Mouse (Mus musculus): ENCODE measurements at regions not wholly inside any gene's neighbourhood (a gene's known extent, or its start where the extent isn't known, plus 50 kb on each side); places are given as distances from the start of the nearest gene placed in this dataset.

- in situ Hi-C loops (cut with MboI; ENCODE audit: low sequenced_read_pairs in 2 of 2, unreplicated experiment in 2 of 2), result no loop called here
- TF ChIP-seq ZC3H11A (IDR thresholded peaks at IDR 0.05; ENCODE audit: borderline replicate concordance, low read depth, low read length) (no peak), MAFK (IDR thresholded peaks at IDR 0.05; ENCODE audit: insufficient read depth, low read depth, low read length) (no peak), HCFC1 (IDR thresholded peaks at IDR 0.05; ENCODE audit: borderline replicate concordance, insufficient read depth, low read length) (no peak), CHD2 (IDR thresholded peaks at IDR 0.05; ENCODE audit: low read depth, low read length) (no peak), ZNF384 (IDR thresholded peaks at IDR 0.05; ENCODE audit: low read depth, low read length) (no peak)
These were observed 84.6 kb upstream of the Fam216b start for GRCm38 (mm10) chr14:78173451-78173850.

DNA sequence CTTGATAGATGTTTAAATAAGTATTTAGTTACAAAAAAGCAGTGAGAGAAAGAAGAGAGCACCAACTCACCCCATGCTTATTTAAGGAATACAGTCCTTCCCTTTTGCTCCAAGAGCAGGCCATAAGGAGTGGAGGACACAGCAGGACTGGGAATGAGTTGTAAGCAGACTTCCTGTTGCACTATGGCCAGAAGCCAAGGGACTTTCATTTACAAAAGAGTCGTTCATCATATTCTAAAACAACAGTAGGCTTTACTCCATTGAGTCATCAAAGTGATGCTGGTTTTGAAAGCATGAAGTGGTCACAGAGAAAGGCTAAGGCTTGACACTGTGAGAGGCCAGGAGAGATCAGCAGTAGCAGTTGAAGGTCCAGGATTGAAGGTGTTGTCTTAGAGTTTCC lies 84.1 kb upstream of the Fam216b start:
- no peak overlapping the region for H3K27ac ChIP-seq (ENCODE audit: insufficient read depth, low read depth, low read length, poor library complexity, severe bottlenecking)
- no peaks in the 10 kb centered on the region for H3K9me3 ChIP-seq (ENCODE audit: control insufficient read depth, insufficient read depth, low read depth, low read length)
- no peak for DNase-seq (ENCODE audit: low read depth, low spot score)
- H3K4me3 ChIP-seq (ENCODE audit: insufficient read depth in 1 of 2, low read depth in 1 of 2, low read length in 2 of 2, poor library complexity in 1 of 2, severe bottlenecking in 1 of 2), result no peak overlapping the region
- TF ChIP-seq ZNF384 (IDR thresholded peaks at IDR 0.05; ENCODE audit: low read depth, low read length), result no peak
- TF ChIP-seq MAFK (IDR thresholded peaks at IDR 0.05; ENCODE audit: insufficient read depth, low read depth, low read length), result no peak
- no peak for TF ChIP-seq HCFC1 (IDR thresholded peaks at IDR 0.05; ENCODE audit: borderline replicate concordance, insufficient read depth, low read length)
- no peak for TF ChIP-seq ZC3H11A (IDR thresholded peaks at IDR 0.05; ENCODE audit: borderline replicate concordance, low read depth, low read length)
- no peak for TF ChIP-seq CHD2 (IDR thresholded peaks at IDR 0.05; ENCODE audit: low read depth, low read length)
- H3K36me3 ChIP-seq (ENCODE audit: control insufficient read depth, insufficient read depth, low read length, poor library complexity, severe bottlenecking), result no peaks in the 10 kb centered on the region
- no peak overlapping the region for H3K9ac ChIP-seq (ENCODE audit: insufficient read depth, low read depth, low read length, poor library complexity, severe bottlenecking)
- peaks cover 0 to 7% of the 10 kb centered on the region in 2 experiments; a peak in 2 of 4 replicates for H3K4me1 ChIP-seq (ENCODE audit: control insufficient read depth in 2 of 2, insufficient read depth in 2 of 2, low read length in 2 of 2, poor library complexity in 1 of 2)
- in situ Hi-C loops (cut with MboI; ENCODE audit: low sequenced_read_pairs in 2 of 2, unreplicated experiment in 2 of 2), result no loop called here

More at GRCm38 (mm10) chr14:78173451-78173850, 84.6 kb upstream of the Fam216b start:
- H3K9me3 ChIP-seq (ENCODE audit: control insufficient read depth, insufficient read depth, low read depth, low read length), result no peaks in the 10 kb centered on the region
- H3K4me1 ChIP-seq (ENCODE audit: control insufficient read depth in 2 of 2, insufficient read depth in 2 of 2, low read length in 2 of 2, poor library complexity in 1 of 2), result peaks cover 0 to 7% of the 10 kb centered on the region in 2 experiments; a peak in 2 of 4 replicates
- DNase-seq (ENCODE audit: low read depth, low spot score), result no peak
- H3K27ac ChIP-seq (ENCODE audit: insufficient read depth, low read depth, low read length, poor library complexity, severe bottlenecking), result no peak overlapping the region
- H3K4me3 ChIP-seq (ENCODE audit: insufficient read depth in 1 of 2, low read depth in 1 of 2, low read length in 2 of 2, poor library complexity in 1 of 2, severe bottlenecking in 1 of 2), result no peak overlapping the region
- no peaks in the 10 kb centered on the region for H3K36me3 ChIP-seq (ENCODE audit: control insufficient read depth, insufficient read depth, low read length, poor library complexity, severe bottlenecking)
- H3K9ac ChIP-seq (ENCODE audit: insufficient read depth, low read depth, low read length, poor library complexity, severe bottlenecking), result no peak overlapping the region

DNA sequence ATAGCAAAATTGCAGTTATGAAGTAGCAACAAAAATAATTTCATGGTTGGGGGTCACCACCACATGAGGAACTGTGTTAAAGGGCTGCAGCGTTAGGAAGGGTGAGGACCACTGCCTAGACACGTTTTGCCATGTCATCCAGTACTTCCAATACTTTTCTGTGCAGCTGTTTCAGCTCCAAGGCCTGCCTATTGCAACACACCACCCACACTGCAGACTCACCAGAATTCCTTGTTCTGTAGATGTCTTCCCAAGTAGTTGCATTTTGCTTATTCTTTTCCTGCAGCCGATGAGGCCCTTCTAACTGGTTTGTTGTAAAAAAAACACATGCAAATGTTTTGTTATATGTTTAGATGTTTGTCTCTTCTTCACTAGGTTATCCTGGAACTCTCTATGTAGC lies 72.0 kb upstream of the Fam216b start:
- no peak for DNase-seq (ENCODE audit: low read depth, low spot score)
- in situ Hi-C loops (cut with MboI; ENCODE audit: low sequenced_read_pairs in 2 of 2, unreplicated experiment in 2 of 2), result no loop called here
- Histone ChIP-seq H3K9ac (ENCODE audit: insufficient read depth, low read depth, low read length, poor library complexity, severe bottlenecking) (no peak overlapping the region), H3K36me3 (ENCODE audit: control insufficient read depth, insufficient read depth, low read length, poor library complexity, severe bottlenecking) (no peaks in the 10 kb centered on the region), H3K4me3 (ENCODE audit: insufficient read depth in 1 of 2, low read depth in 1 of 2, low read length in 2 of 2, poor library complexity in 1 of 2, severe bottlenecking in 1 of 2) (no peak overlapping the region), H3K27ac (ENCODE audit: insufficient read depth, low read depth, low read length, poor library complexity, severe bottlenecking) (no peak overlapping the region), H3K4me1 (ENCODE audit: control insufficient read depth in 2 of 2, insufficient read depth in 2 of 2, low read length in 2 of 2, poor library complexity in 1 of 2) (no peaks in the 10 kb centered on the region), H3K9me3 (ENCODE audit: control insufficient read depth, insufficient read depth, low read depth, low read length) (no peaks in the 10 kb centered on the region)
- TF ChIP-seq ZNF384 (IDR thresholded peaks at IDR 0.05; ENCODE audit: low read depth, low read length) (no peak), HCFC1 (IDR thresholded peaks at IDR 0.05; ENCODE audit: borderline replicate concordance, insufficient read depth, low read length) (no peak), ZC3H11A (IDR thresholded peaks at IDR 0.05; ENCODE audit: borderline replicate concordance, low read depth, low read length) (no peak), MAFK (IDR thresholded peaks at IDR 0.05; ENCODE audit: insufficient read depth, low read depth, low read length) (no peak), CHD2 (IDR thresholded peaks at IDR 0.05; ENCODE audit: low read depth, low read length) (no peak)

DNA sequence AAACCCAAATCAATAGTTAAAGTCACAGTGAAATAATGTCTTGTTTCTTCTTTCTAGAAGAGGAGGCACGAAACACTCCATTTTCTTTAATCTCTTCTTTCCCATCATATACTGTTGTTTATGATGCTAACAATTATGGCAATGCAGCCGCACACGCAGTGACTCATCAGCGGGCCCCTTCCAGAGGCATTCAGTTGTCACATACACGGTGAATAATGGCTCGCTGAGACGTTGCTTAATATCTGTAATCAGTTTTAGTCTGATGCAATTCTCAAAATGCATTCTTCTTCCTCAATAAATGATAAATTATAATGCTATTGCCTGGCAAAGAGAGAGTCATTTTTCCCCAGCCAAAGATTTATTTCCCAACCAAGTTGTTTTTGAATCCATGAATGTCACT lies 70.8 kb upstream of the Fam216b start:
- in situ Hi-C loops (cut with MboI; ENCODE audit: low sequenced_read_pairs in 2 of 2, unreplicated experiment in 2 of 2), result no loop called here
- no peak for TF ChIP-seq MAFK (IDR thresholded peaks at IDR 0.05; ENCODE audit: insufficient read depth, low read depth, low read length)
- no peak for TF ChIP-seq HCFC1 (IDR thresholded peaks at IDR 0.05; ENCODE audit: borderline replicate concordance, insufficient read depth, low read length)
- TF ChIP-seq ZC3H11A (IDR thresholded peaks at IDR 0.05; ENCODE audit: borderline replicate concordance, low read depth, low read length), result no peak
- no peak for TF ChIP-seq ZNF384 (IDR thresholded peaks at IDR 0.05; ENCODE audit: low read depth, low read length)
- TF ChIP-seq CHD2 (IDR thresholded peaks at IDR 0.05; ENCODE audit: low read depth, low read length), result no peak
- DNase-seq (ENCODE audit: low read depth, low spot score), result no peak

GRCm38 (mm10) chr14:78157660-78158059 lies 68.9 kb upstream of the Fam216b start:
- no peak for TF ChIP-seq ZNF384 (IDR thresholded peaks at IDR 0.05; ENCODE audit: low read depth, low read length)
- TF ChIP-seq ZC3H11A (IDR thresholded peaks at IDR 0.05; ENCODE audit: borderline replicate concordance, low read depth, low read length), result no peak
- TF ChIP-seq CHD2 (IDR thresholded peaks at IDR 0.05; ENCODE audit: low read depth, low read length), result no peak
- TF ChIP-seq MAFK (IDR thresholded peaks at IDR 0.05; ENCODE audit: insufficient read depth, low read depth, low read length), result no peak
- TF ChIP-seq HCFC1 (IDR thresholded peaks at IDR 0.05; ENCODE audit: borderline replicate concordance, insufficient read depth, low read length), result no peak
- in situ Hi-C loops (cut with MboI; ENCODE audit: low sequenced_read_pairs in 2 of 2, unreplicated experiment in 2 of 2), result no loop called here

More for the DNA sequence above, 70.8 kb upstream of the Fam216b start:
- Histone ChIP-seq H3K9me3 (ENCODE audit: control insufficient read depth, insufficient read depth, low read depth, low read length) (no peaks in the 10 kb centered on the region), H3K4me1 (ENCODE audit: control insufficient read depth in 2 of 2, insufficient read depth in 2 of 2, low read length in 2 of 2, poor library complexity in 1 of 2) (no peaks in the 10 kb centered on the region), H3K36me3 (ENCODE audit: control insufficient read depth, insufficient read depth, low read length, poor library complexity, severe bottlenecking) (no peaks in the 10 kb centered on the region), H3K9ac (ENCODE audit: insufficient read depth, low read depth, low read length, poor library complexity, severe bottlenecking) (no peak overlapping the region), H3K27ac (ENCODE audit: insufficient read depth, low read depth, low read length, poor library complexity, severe bottlenecking) (no peak overlapping the region), H3K4me3 (ENCODE audit: insufficient read depth in 1 of 2, low read depth in 1 of 2, low read length in 2 of 2, poor library complexity in 1 of 2, severe bottlenecking in 1 of 2) (no peak overlapping the region)

More at GRCm38 (mm10) chr14:78157660-78158059, 68.9 kb upstream of the Fam216b start:
- Histone ChIP-seq H3K4me3 (ENCODE audit: insufficient read depth in 1 of 2, low read depth in 1 of 2, low read length in 2 of 2, poor library complexity in 1 of 2, severe bottlenecking in 1 of 2) (no peak overlapping the region), H3K9ac (ENCODE audit: insufficient read depth, low read depth, low read length, poor library complexity, severe bottlenecking) (no peak overlapping the region), H3K36me3 (ENCODE audit: control insufficient read depth, insufficient read depth, low read length, poor library complexity, severe bottlenecking) (no peaks in the 10 kb centered on the region), H3K27ac (ENCODE audit: insufficient read depth, low read depth, low read length, poor library complexity, severe bottlenecking) (no peak overlapping the region), H3K4me1 (ENCODE audit: control insufficient read depth in 2 of 2, insufficient read depth in 2 of 2, low read length in 2 of 2, poor library complexity in 1 of 2) (no peaks in the 10 kb centered on the region), H3K9me3 (ENCODE audit: control insufficient read depth, insufficient read depth, low read depth, low read length) (no peaks in the 10 kb centered on the region)
- DNase-seq (ENCODE audit: low read depth, low spot score), result no peak

Data from ES-E14 (cell line).